Mouse (Mus musculus): ENCODE measurements around the gene Enthd1. TPM values are rescaled to one million over a fixed set of nuclear protein-coding genes. Genes with fewer than 3 reads are reported as not detected.
"Not testable (repeated sequence)": the region's sequence is repeated elsewhere in the genome, so short reads cannot be mapped to it uniquely, and the experiment has no call there.

Gene Enthd1
- polyA plus RNA-seq, 1 experiment from 2014 or later, result not detected

DNA sequence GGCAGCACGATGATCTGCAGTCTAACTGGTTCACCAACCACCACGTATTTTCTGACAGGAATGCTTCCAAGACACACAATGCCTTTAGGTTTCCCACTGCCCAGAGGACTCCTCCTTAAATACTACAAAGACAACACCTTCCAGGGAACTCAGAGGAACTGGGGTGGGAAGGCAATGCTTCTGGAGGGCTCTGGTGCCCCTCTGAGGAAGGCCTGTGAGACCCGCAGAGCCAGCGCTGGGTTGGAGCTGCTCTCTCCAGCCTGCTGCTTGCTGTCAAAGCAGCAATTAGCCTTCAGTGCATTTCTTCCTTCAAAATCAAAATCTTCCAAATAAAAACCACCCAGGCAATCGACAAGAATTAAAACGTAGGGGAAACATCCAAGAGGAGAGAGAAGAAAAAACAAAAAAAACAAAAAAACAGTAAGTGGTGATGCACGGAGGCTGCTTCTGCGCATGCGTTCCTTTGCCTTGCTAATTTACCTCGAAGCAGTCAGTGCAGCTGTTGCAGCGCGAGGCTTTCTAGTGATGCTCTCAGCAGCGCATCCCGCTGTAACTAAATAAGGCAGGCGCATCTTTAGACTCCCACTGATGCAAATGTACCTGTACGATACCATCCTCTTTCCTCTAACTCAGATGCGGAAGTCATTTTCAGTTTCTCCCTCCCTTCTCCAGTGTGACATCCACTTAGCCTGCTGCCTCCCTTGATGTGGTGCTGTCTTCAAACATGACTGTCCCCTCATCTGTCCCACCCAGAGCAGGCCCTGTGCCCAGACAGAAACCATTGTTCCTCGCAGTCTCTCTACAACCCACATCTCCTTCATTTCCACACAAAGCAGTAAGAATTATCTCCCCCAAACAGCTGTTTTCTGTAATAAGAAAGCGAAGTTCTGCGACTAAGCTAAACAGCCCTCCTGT is 34.7 kb downstream of the Enthd1 start:
- 34% methylated on average over 20 of the region's 20 CpGs for WGBS
- Histone ChIP-seq H3K36me3 (no peaks in the 10 kb centered on the region), H3K4me1 (replicated peaks) (peaks cover 11% of the 10 kb centered on the region), H3K4me2 (peak overlapping the region; percentile 32), H3K27me3 (no peaks in the 10 kb centered on the region), H3K9me3 (no peaks in the 10 kb centered on the region), H3K9ac (peak overlapping the region; percentile 49; the same call in 1 of the 2 replicates), H3K27ac (replicated peaks) (0 out of 2 replicates have a peak overlapping the region, but pooled peaks have one; percentile 15), H3K4me3 (no peak overlapping the region)
- ATAC-seq (ENCODE audit: low read depth), result peak; percentile 78

- H3K9ac ChIP-seq, result no peak overlapping the region
- H3K27me3 ChIP-seq, result no peaks in the 10 kb centered on the region
- no peak for ATAC-seq (ENCODE audit: low read depth)
- no peaks in the 10 kb centered on the region for H3K9me3 ChIP-seq
- no peak overlapping the region for H3K4me3 ChIP-seq
- H3K36me3 ChIP-seq, result no peaks in the 10 kb centered on the region
- no peak overlapping the region for H3K4me2 ChIP-seq
- H3K27ac ChIP-seq (replicated peaks), result no peak overlapping the region
- WGBS, result 64% methylated on average over 10 of the region's 10 CpGs
- peaks cover 11% of the 10 kb centered on the region for H3K4me1 ChIP-seq (replicated peaks)
These were observed 43.1 kb downstream of the Enthd1 start for GRCm38 (mm10) chr15:80521661-80522388.

DNA sequence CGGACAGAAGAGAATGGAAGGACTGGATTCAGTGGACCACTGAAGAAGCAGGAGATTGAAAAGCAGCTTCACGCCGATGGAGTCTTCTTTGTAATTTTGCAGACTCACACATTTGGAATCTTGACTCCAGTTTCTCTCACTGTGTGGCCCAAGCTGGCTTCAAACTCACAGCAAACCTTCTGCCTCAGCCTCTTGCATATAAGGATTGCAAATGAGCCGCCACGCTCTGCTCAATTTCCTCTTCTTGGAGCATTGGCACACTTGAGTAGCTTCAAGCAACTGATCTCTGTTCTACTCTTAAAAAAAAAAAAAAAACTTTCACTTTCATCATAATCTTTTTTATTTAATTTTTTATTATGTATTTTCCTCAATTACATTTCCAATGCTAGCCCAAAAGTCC is 45.0 kb downstream of the Enthd1 start:
- 95% methylated on average over 5 of the region's 5 CpGs for WGBS
- Histone ChIP-seq H3K27me3 (no peaks in the 10 kb centered on the region), H3K9ac (no peak overlapping the region), H3K27ac (replicated peaks) (no peak overlapping the region), H3K36me3 (no peaks in the 10 kb centered on the region), H3K4me1 (replicated peaks) (peaks cover 11% of the 10 kb centered on the region), H3K9me3 (no peaks in the 10 kb centered on the region), H3K4me2 (no peak overlapping the region), H3K4me3 (no peak overlapping the region)
- no peak for ATAC-seq (ENCODE audit: low read depth)

GRCm38 (mm10) chr15:80518567-80519223 is 46.3 kb downstream of the Enthd1 start:
- WGBS, result 87% methylated on average over 12 of the region's 12 CpGs
- Histone ChIP-seq H3K27ac (replicated peaks) (no peak overlapping the region), H3K4me3 (no peak overlapping the region), H3K27me3 (no peaks in the 10 kb centered on the region), H3K9me3 (no peaks in the 10 kb centered on the region), H3K36me3 (no peaks in the 10 kb centered on the region), H3K4me2 (no peak overlapping the region), H3K9ac (0 out of 2 replicates have a peak overlapping the region, but pooled peaks have one; percentile 17), H3K4me1 (replicated peaks) (peaks cover 11% of the 10 kb centered on the region)
- ATAC-seq (ENCODE audit: low read depth), result no peak

GRCm38 (mm10) chr15:80517996-80518395 is 47.0 kb downstream of the Enthd1 start:
- H3K9me3 ChIP-seq, result no peaks in the 10 kb centered on the region
- H3K36me3 ChIP-seq, result no peaks in the 10 kb centered on the region
- no peak overlapping the region for H3K27ac ChIP-seq (replicated peaks)
- H3K4me3 ChIP-seq, result no peak overlapping the region
- peaks cover 11% of the 10 kb centered on the region for H3K4me1 ChIP-seq (replicated peaks)
- WGBS, result 59% methylated on average over 9 of the region's 9 CpGs
- 0 out of 2 replicates have a peak overlapping the region, but pooled peaks have one; percentile 17 for H3K9ac ChIP-seq
- ATAC-seq (ENCODE audit: low read depth), result peak; percentile 40; the same call in 1 of the 2 replicates
- H3K27me3 ChIP-seq, result no peaks in the 10 kb centered on the region
- no peak overlapping the region for H3K4me2 ChIP-seq

DNA sequence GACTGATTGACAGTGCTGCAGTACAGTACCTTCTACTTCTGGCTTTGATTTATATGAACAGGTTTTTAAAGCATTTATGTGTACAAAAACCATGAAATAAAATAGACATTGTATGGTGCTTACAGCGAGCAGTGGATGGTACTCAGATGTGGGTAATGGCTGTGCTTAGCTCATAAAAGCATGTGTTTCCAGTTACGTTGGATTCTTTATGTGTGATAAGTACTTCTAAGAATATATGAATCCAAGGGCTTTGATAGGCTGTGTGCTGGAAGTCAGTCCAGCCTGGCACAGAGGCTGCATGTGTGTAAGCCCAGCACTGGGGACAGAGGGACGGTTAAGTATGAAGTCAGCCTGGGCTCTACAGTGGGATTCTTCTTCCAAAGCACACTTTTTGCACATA is 48.4 kb downstream of the Enthd1 start:
- Histone ChIP-seq H3K36me3 (no peaks in the 10 kb centered on the region), H3K9me3 (no peaks in the 10 kb centered on the region), H3K9ac (no peak overlapping the region), H3K27ac (replicated peaks) (no peak overlapping the region), H3K27me3 (no peaks in the 10 kb centered on the region), H3K4me2 (no peak overlapping the region), H3K4me3 (no peak overlapping the region), H3K4me1 (replicated peaks) (peaks cover 11% of the 10 kb centered on the region)
- no peak for ATAC-seq (ENCODE audit: low read depth)
- 88% methylated on average over 3 of the region's 3 CpGs for WGBS

DNA sequence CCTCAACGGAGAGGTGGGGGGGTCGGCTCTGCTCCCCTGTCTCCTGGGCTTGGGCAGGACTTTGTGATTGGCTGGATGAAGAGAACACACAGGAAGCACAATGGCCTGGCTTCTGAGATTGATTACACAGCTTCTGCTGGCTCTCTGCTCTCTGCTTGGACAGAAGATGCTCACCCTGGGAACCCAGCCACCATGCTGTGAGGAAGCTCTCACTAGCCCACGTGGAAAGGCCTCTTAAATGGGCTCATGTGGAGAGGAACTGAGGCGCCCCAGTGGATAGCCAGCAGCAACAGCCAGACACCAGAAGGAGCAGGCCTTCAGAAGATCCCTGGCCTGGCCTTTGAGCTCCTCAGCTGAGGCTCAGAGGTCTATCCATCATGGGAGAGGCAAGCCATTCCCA is 59.9 kb downstream of the Enthd1 start:
- no peak; the same call in 1 of the 2 replicates for ATAC-seq (ENCODE audit: low read depth)
- H3K27ac ChIP-seq (replicated peaks), result no peak overlapping the region
- 12% methylated on average over 4 of the region's 4 CpGs for WGBS

GRCm38 (mm10) chr15:80503155-80503554 is 61.8 kb downstream of the Enthd1 start:
- not testable (repeated sequence) for H3K4me1 ChIP-seq (replicated peaks); H3K27me3 ChIP-seq; H3K27ac ChIP-seq (replicated peaks); H3K9ac ChIP-seq; ATAC-seq (ENCODE audit: low read depth); H3K9me3 ChIP-seq; H3K4me2 ChIP-seq; H3K36me3 ChIP-seq; H3K4me3 ChIP-seq
- 97% methylated on average over 4 of the region's 4 CpGs for WGBS

More for the DNA sequence above, 59.9 kb downstream of the Enthd1 start:
- no peaks in the 10 kb centered on the region for H3K36me3 ChIP-seq
- no peak overlapping the region for H3K9ac ChIP-seq
- peaks cover 5% of the 10 kb centered on the region for H3K4me1 ChIP-seq (replicated peaks)
- H3K27me3 ChIP-seq, result no peaks in the 10 kb centered on the region
- no peak overlapping the region for H3K4me2 ChIP-seq
- no peak overlapping the region for H3K4me3 ChIP-seq
- no peaks in the 10 kb centered on the region for H3K9me3 ChIP-seq

GRCm38 (mm10) chr15:80502741-80503140 is 62.2 kb downstream of the Enthd1 start:
- Histone ChIP-seq H3K4me2 (no peak overlapping the region), H3K9me3 (no peaks in the 10 kb centered on the region), H3K27me3 (no peaks in the 10 kb centered on the region), H3K4me3 (no peak overlapping the region), H3K4me1 (replicated peaks) (peaks cover 5% of the 10 kb centered on the region), H3K36me3 (no peaks in the 10 kb centered on the region), H3K27ac (replicated peaks) (no peak overlapping the region), H3K9ac (no peak overlapping the region)
- 89% methylated on average over 2 of the region's 2 CpGs for WGBS
- no peak for ATAC-seq (ENCODE audit: low read depth)

- Histone ChIP-seq H3K27ac (replicated peaks) (no peak overlapping the region), H3K9ac (no peak overlapping the region), H3K4me1 (replicated peaks) (peaks cover 5% of the 10 kb centered on the region), H3K4me3 (no peak overlapping the region), H3K36me3 (no peaks in the 10 kb centered on the region), H3K9me3 (no peaks in the 10 kb centered on the region), H3K27me3 (no peaks in the 10 kb centered on the region), H3K4me2 (no peak overlapping the region)
- WGBS, result 90% methylated on average over 21 of the region's 21 CpGs
- ATAC-seq (ENCODE audit: low read depth), result no peak
These were observed 63.6 kb downstream of the Enthd1 start for GRCm38 (mm10) chr15:80501106-80502096.

DNA sequence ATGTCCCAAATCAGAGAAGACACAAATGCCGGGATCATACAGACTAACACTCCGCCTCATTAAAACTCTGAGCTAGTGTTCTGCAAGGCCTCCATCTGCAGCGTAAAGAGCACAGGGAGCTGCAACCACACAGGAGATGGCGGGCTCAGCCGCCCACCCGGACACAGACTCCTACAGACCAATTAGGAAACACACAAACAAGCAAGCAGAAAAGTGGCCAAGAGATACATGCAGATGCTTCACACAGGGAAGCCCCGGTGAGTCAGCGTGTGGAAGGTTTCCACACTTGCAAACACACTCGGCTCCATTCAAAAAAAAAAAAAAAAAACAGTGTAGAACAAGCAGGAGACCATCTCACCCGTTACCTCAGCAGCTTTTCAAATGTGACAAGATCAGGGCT is 64.5 kb downstream of the Enthd1 start:
- Histone ChIP-seq H3K4me2 (no peak overlapping the region), H3K9ac (no peak overlapping the region), H3K4me3 (no peak overlapping the region), H3K27me3 (no peaks in the 10 kb centered on the region), H3K27ac (replicated peaks) (no peak overlapping the region), H3K4me1 (replicated peaks) (peaks cover 5% of the 10 kb centered on the region), H3K36me3 (no peaks in the 10 kb centered on the region), H3K9me3 (no peaks in the 10 kb centered on the region)
- 74% methylated on average over 10 of the region's 10 CpGs for WGBS
- ATAC-seq (ENCODE audit: low read depth), result no peak

All from neural tube, embryonic 13.5 days (tissue).